In the genomic region with DNA sequence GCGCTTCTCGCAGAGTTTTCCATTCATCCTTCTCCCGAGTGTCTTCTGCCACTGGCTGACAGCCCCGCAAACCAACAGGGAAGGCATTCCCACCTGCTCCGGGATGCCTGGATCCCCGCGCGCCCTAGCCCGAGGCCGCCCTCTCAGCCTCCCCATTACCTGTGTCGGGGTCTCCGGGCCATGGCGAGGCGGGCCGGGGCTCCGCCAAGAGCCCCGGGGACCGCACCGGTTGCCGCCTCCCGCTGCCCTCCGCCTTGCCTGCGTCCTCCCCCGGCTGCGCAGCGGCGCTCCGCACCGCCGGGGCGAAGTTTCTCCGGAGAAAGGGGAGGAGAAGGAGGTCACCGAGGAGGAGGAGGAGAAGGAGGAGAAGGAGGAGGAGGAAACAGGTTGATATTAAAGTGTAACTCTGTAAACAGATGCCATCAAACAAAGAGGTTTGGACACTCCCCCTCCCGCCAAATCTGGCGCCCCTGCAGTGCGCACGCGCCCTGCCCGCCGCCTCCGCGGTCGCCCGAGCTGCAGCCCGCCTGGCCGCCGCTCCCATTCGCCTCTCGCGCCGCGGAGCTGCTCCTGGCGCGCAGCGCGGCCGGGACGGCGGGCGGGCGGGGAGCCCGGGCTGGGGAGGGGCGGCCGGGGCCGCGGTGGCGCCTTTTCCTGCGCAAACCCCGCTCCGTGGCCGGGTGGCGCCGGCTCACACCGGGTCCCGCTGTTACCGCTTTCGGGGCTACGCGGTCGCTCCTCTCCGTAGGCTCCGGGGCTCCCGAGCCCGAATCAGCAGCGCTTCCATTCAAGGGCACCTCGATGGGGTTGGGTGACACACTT, we compare ENCODE assay signal across 8 mouse cellular contexts. TPM values are rescaled to one million over a fixed set of nuclear protein-coding genes. Genes with fewer than 3 reads are reported as not detected.
A peak's percentile ranks its signal among the peaks of the same experiment; 100 is the strongest.
DNase-seq lines count a peak whose midpoint lies in the region; ATAC-seq lines count a peak whose summit lies in the region.

Myb (minus strand) TSS at position 448 of the 822 bp plus-strand sequence.

- peak; percentile 85 for ATAC-seq in embryonic facial prominence, embryonic 11.5 days (replicated peaks; ENCODE audit: insufficient number of reproducible peaks, low FRiP score, low TSS enrichment, low read depth)
- ATAC-seq in heart, embryonic 15.5 days (replicated peaks; ENCODE audit: insufficient number of reproducible peaks, insufficient read depth, low FRiP score, low read depth) = peak; percentile 82
- peak; percentile 77 for ATAC-seq in lung, embryonic 16.5 days (ENCODE audit: low read depth)

- peaks cover 4% of the 10 kb centered on the region for H3K4me1 ChIP-seq in embryonic facial prominence, embryonic 11.5 days (ENCODE audit: control insufficient read depth, insufficient read depth, low read length)
- H3K4me1 ChIP-seq in heart, embryonic 15.5 days (replicated peaks) = peaks cover 28% of the 10 kb centered on the region
- H3K4me1 ChIP-seq in lung, embryonic 16.5 days (replicated peaks; ENCODE audit: control insufficient read depth, insufficient read depth, low read length) = peaks cover 10% of the 10 kb centered on the region

- peaks cover 9% of the 10 kb centered on the region; the same call in 1 of the 2 replicates for H3K27me3 ChIP-seq in embryonic facial prominence, embryonic 11.5 days (ENCODE audit: control insufficient read depth, insufficient read depth, low read length)
- H3K27me3 ChIP-seq in heart, embryonic 15.5 days = peaks cover 28% of the 10 kb centered on the region
- peaks cover 22% of the 10 kb centered on the region for H3K27me3 ChIP-seq in lung, embryonic 16.5 days (ENCODE audit: control insufficient read depth, insufficient read depth, low read depth, low read length)

- no peak within 1 kb of the TSS for H3K27ac ChIP-seq in embryonic facial prominence, embryonic 11.5 days (replicated peaks; ENCODE audit: low read depth, low read length)
- H3K27ac ChIP-seq in heart, embryonic 15.5 days = peak within 1 kb of the TSS; percentile 47
- peak within 1 kb of the TSS; percentile 39 for H3K27ac ChIP-seq in lung, embryonic 16.5 days (ENCODE audit: low read length)

- peak; percentile 44 to 59 for DNase-seq in CD8-positive naive resting alpha-beta T cell, adult 2 months (ENCODE audit: low read depth in 2 of 2, low spot score in 2 of 2)
- DNase-seq in adrenal gland, postnatal 14 days = peak; percentile 75
- DNase-seq in embryonic facial prominence, embryonic 11.5 days (ENCODE audit: low spot score) = peak; percentile 87
- DNase-seq in kidney, postnatal 14 days = peak; percentile 81
- DNase-seq in ovary, adult 18-20 months (ENCODE audit: low spot score) = peak; percentile 42
- peak; percentile 92 for DNase-seq in thymus, postnatal 14 days

- peak within 1 kb of the TSS; percentile 66 for H3K4me3 ChIP-seq in embryonic facial prominence, embryonic 11.5 days (ENCODE audit: low read depth, low read length)
- peak within 1 kb of the TSS; percentile 74 for H3K4me3 ChIP-seq in heart, embryonic 15.5 days
- peak within 1 kb of the TSS; percentile 75 for H3K4me3 ChIP-seq in lung, embryonic 16.5 days (ENCODE audit: low read length)

- H3K9ac ChIP-seq in embryonic facial prominence, embryonic 11.5 days (replicated peaks; ENCODE audit: low read length) = peak within 1 kb of the TSS; percentile 83
- peak within 1 kb of the TSS; percentile 67 for H3K9ac ChIP-seq in heart, embryonic 15.5 days
- peak within 1 kb of the TSS; percentile 78 for H3K9ac ChIP-seq in lung, embryonic 16.5 days (ENCODE audit: low read length)

- no peaks in the 10 kb centered on the region for H3K36me3 ChIP-seq in embryonic facial prominence, embryonic 11.5 days (replicated peaks; ENCODE audit: control insufficient read depth, insufficient read depth, low read depth, low read length)
- no peaks in the 10 kb centered on the region for H3K36me3 ChIP-seq in heart, embryonic 15.5 days
- H3K36me3 ChIP-seq in lung, embryonic 16.5 days (ENCODE audit: control insufficient read depth, insufficient read depth, low read length) = no peaks in the 10 kb centered on the region

- peak within 1 kb of the TSS; percentile 99 for H3K4me2 ChIP-seq in embryonic facial prominence, embryonic 11.5 days (ENCODE audit: low read depth, low read length)
- H3K4me2 ChIP-seq in heart, embryonic 15.5 days = peak within 1 kb of the TSS; percentile 100
- H3K4me2 ChIP-seq in lung, embryonic 16.5 days (ENCODE audit: low read depth, low read length) = peak within 1 kb of the TSS; percentile 100

- no peaks in the 10 kb centered on the region for H3K9me3 ChIP-seq in embryonic facial prominence, embryonic 11.5 days (replicated peaks; ENCODE audit: control insufficient read depth, low read length)
- H3K9me3 ChIP-seq in heart, embryonic 15.5 days (replicated peaks) = no peaks in the 10 kb centered on the region
- H3K9me3 ChIP-seq in lung, embryonic 16.5 days (ENCODE audit: control insufficient read depth, low read length) = no peaks in the 10 kb centered on the region

- under 1% methylated on average over 65 of the region's 86 CpGs for whole genome bisulfite sequencing in embryonic facial prominence, embryonic 11.5 days
- 1% methylated on average over 66 of the region's 86 CpGs for WGBS in heart, embryonic 15.5 days
- 0% methylated on average over 67 of the region's 86 CpGs for WGBS in lung, embryonic 16.5 days

RNA-seq across cellular contexts. Expression of gene Myb, which starts in this region (rescaled TPM):
- total RNA-seq in adrenal gland, postnatal 14 days (2021) = 2.2 and 2.5 TPM in 2 replicates
- polyA plus RNA-seq in embryonic facial prominence, embryonic 11.5 days (2014; fragmentation: Nextera tagmentation; extraction: Ambion mirVana) = 7.1 and 8.8 TPM in 2 replicates
- 1.6 and 9.4 TPM in 2 replicates for polyA plus RNA-seq in heart, embryonic 15.5 days (2015; fragmentation: Nextera tagmentation; extraction: Ambion mirVana)
- polyA plus RNA-seq in lung, embryonic 16.5 days (2015; fragmentation: Nextera tagmentation; extraction: Ambion mirVana) = 7.5 and 8.5 TPM in 2 replicates

Comparison
In these comparisons a context has a peak if more than half of its experiments do, and no peak if none do; other contexts are left out.
1. DNase-seq: peak in every context shown above with its lines; median percentile 92 in thymus, postnatal 14 days; 87 in embryonic facial prominence, embryonic 11.5 days; 81 in kidney, postnatal 14 days; 75 in adrenal gland, postnatal 14 days; 52 in CD8-positive naive resting alpha-beta T cell, adult 2 months; 42 in ovary, adult 18-20 months.